Mouse (Mus musculus): ENCODE data around the gene Itga5.

GRCm38 (mm10) chr15:103302341-103303021 is 64.1 kb downstream of the Itga5 start:
- TF ChIP-seq CTCF (conservative IDR thresholded peaks at IDR 0.05; ENCODE audit: low read length) (no peak), POU5F1 (IDR thresholded peaks at IDR 0.05; ENCODE audit: borderline replicate concordance, low read length) (no peak), NANOG (IDR thresholded peaks at IDR 0.05; ENCODE audit: borderline replicate concordance, low read length) (no peak)

Measured in E14TG2a.4 (cell line).